Mouse (Mus musculus) heart, adult 8-10 months (tissue): ENCODE measurements around the gene Homer2. TPM values are rescaled to one million over a fixed set of nuclear protein-coding genes. Genes with fewer than 3 reads are reported as not detected.

Experiments used
- DNase-seq: peaks from one replicate; pipeline ENCODE4 v3.0.0; 2022; ENCODE audit warnings: low spot score
- total RNA-seq, 4 experiments: library from RNA; stranded (reverse); gene quantifications; 2 replicates each; pipeline ENCODE4 v1.2.4; 2022

Homer2 gene
- total RNA-seq, 4 experiments from 2014 or later, result 87.9 to 110 (median 104) TPM

DNA sequence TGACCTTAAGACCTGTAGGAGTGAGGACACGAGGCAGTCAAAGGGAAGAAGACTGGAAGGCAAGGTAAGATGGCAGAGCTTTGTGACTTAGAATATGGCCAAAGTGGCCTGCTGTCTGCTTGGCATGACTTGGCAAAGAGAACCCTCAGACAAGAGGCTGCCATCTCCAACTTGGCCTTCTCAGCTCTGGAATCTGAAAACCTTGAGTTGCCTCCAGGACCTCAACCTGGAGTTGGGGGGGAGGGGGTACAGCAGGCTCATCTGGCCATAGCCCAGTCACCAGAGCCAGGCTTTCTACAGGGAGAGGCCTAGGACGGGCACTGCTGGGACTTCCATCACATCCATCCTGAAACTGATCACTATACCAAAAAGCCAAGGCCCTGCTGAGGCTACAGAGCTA lies 55.0 kb downstream of the Homer2 start:
- DNase-seq, result no peak

DNA sequence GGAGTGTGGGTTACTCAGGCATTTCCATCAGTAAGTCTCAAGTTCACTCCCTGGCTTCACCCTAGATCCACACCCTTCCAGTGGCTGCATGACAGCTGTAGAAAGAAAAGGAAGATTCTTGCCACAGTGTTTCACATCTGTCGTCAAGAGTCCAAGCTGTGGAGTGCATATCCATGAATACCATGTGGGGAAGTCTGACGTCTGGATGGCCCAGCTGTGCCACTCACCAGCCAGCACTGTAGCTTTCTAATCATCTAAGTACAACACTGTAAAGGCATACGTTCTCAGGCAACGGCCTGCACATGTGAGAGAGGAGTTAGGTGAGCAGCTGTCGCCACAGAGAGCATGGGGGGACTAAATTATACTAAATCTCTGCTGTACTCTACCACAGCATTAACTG lies 56.0 kb downstream of the Homer2 start:
- no peak for DNase-seq

DNA sequence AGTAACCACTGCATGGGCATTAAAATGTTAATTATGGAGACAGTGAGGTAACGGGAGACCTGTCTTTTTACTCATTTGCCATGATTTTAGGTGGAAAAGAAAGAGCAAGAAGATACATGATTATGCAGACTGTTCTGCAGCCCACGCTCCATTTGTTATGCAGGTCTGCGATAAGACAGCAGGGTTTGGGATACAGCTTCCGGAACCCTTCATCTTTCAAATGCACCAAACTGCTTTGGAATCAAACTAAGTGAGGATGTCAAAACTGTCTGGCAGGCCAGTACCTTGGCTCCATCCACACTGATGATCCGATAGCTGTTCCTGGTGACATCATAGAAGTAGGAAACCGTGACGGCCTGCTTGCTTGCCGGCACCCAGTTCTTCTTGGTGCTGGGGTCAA lies 58.1 kb downstream of the Homer2 start:
- DNase-seq, result no peak

DNA sequence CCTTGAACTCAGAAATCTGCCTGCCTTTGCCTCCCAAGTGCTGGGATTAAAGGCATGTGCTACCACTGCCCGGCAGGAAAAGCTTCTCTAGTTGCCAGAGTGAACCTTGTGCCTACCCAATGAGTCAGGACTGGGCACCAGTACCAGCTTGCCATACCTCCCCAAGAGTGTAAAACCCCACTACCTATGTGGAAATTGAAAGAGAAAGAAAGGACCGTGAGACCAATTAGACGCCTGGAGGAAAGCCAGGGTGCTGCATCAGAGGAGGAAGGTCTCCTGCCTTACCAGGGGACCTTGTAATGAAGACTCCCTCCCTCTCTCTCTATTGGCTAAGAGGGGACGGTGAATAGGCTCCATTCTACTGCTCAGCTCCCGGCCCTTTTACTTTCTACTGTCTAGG lies 59.4 kb downstream of the Homer2 start:
- no peak for DNase-seq

DNA sequence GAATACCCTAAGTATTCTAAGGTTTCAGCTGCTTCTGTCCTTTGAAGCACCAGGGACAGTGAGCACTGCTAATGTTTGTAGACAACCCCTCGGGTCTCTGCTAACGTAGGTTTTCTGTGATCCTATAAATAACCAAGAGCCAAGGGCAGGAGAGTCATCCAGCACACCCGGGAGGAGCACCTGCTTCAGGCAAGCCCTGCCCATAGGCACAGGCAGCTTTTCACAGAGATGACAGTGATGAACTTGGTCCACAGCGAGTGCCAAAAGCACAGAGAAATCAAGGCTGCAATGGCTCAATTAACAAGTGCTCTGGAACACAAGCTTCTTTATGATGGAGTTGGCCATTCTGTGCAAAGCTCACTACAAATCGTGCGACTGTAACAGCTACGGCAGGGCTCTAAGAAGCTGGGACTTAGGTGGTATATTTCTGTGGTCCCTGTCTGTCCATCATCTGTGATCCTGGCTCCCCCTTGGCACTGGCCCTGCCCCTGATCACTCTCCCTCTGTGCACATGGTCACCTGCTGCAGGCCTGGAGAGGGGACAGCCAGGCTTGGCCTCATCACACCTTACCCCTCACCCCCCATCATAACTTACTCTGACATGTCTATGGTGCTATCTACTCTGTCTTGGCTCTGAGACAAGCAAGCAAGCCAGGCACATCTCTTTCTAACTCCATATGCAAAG lies 62.6 kb downstream of the Homer2 start:
- DNase-seq, result no peak

DNA sequence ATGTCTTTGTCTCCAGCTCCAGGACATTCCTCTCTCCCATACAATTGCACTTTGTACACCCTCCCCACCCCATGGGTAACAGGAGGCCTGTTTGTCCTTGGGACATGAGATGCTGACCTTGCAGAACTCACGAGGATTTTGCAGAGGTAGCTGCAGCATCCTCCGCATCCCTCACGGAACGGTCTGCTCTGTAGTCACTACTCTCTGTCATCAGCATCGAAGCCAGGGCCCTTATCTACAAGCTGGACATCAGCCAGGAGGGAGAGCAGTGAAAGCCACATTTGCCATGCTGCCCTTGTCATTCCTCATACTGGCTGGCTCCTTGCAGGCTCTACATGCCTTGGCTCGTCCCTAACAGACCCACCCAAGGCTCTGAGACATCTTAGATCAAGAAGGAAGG lies 66.2 kb downstream of the Homer2 start:
- DNase-seq, result peak; percentile 19

DNA sequence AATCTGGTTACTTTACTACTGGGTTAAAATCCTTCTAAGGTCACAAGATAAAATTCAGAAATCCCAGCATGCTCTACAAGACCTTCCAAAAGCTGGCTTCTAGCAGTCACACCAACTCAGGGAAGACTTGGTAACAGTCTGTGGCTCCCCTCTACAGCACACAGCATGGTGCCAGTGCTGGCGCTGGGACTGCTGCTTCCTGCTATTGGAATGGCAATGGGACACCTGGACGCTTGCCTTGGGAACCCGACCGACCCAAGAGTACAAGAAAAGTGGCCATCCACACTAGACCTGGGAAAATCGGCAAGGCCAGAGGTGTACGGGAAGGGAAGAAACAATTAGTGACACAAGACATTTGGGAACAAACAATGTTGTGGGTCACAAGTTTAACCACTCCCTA lies 74.7 kb downstream of the Homer2 start:
- DNase-seq, result no peak

DNA sequence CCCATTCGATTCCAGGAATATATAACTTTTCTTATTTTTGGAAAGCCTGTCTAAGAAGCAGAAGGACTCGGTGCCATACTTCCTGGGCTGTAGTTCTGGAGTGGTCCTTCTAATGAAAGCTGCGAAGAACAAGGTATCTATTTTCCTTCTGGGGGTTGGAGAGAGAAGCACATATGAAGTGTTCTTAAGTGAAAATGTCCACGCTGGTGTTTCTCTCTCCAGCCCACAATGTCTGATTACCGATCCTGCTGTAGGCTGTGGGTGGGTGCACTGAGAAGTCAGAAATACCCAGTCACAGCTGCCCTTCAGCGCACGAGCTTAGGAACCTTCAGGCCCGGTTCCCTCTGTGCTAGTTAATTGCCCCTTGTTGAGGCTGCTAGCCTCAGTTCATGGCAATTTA lies 76.1 kb downstream of the Homer2 start:
- DNase-seq, result no peak

DNA sequence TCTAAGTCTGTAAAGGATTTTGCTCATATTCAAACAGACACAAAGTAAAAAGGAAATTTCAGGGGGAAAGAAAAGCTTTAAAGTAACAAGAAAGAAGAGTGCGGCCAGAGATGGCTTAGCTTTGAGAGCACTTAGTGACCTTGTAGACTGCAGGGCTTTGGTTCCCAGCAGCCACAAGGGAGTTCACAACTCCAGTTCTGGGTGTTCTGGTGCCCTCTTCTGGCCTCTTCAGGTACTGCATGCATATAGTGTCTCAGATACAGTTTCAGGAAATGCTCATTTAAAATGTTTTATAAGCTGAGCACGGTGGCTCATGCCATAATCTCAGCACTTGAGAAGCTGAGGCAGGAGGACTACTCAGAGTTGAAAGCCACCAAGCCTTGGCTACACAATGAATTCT lies 80.9 kb downstream of the Homer2 start:
- no peak for DNase-seq

DNA sequence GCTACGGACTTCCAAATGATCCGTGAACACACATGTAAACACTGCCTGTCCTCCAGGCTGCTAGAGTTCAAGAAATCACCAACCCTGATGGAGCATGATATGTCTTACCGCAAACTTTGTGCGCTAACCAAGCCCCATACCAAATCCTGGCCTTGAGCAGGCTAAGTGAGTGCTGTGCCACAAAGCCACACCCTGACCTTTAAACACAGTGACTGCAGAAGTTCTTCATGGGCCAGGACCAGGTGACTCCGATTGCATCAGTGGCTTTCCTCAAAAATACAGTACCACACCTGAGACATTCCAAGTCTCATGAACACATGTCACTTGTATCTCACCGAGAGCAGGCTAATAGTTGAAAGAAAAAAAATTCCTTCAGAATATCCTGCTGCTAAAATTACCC lies 83.6 kb downstream of the Homer2 start:
- DNase-seq, result no peak

DNA sequence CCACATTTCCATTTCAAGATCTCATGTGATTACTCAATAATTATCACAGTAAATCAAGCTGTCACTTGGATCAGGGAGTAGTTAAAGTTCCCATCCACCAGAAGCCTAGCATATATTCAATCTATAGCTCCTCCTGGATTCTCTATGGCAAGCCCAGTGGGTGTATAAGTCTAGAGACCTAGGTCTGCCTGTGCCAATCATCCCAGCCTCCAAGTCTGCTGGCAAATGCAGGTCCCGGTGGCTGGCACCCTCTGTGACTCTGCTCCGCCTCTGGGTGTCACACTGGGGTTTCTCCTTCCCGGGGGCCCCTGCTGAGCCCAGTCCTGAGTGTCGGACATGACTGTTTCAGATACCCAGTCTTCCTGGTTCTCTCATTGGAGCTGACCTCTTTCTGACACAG lies 84.5 kb downstream of the Homer2 start:
- DNase-seq, result no peak

DNA sequence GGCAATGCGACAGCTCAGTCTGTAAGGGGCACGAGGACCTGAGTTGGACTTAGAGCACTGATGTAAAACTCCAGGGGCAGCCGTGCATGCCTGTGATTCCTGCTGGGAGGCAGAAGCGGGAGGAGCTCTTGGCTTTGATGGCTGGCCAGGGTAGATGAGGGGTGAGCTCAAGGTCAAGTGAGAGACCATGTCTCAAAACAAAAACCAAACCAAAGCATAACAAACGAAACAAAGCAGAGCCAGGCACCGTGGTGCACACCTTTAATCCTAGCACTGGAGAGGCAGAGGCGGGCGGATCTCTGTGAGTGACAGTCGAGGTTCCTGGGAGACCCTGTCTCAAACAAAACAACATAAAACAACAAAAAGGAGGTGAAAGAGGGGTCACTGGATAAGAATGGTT lies 92.3 kb downstream of the Homer2 start:
- DNase-seq, result no peak

DNA sequence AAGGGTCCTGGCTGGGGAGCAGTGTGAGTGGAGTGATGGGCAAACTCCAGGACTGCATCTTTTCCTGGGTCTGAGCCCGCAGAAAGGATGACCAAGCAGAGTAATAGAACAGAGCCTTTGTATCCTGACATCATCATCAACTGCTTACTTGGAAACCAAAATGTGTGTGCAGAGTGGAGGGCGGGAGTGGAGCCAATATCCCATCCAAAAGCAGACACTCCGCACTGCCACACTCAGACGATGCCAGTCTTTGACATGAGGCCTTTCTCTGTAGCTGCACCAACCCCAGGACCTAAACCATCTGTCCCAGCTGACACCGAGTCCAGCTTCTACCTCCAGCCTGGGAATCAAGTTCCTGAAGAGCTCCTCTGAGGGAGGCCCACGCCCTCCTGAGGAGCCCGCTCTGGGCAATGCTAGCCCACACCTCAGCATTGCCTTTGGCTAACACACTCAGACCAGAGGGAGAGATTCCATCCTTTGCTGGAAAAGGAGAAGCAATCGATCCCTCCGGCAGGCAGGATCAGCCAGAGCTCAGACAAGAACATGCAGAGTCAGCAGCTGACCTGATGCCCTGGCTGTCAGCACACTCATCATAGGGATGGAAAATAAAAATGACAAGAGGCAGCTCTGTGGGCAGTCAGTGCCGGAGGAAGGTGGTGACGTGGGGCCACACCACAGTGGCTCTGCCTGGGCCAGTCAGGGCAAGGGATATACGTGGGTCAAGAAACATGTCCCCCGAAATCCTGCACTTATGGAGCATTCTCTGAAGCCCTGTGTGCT lies 94.3 kb downstream of the Homer2 start:
- DNase-seq, result no peak

DNA sequence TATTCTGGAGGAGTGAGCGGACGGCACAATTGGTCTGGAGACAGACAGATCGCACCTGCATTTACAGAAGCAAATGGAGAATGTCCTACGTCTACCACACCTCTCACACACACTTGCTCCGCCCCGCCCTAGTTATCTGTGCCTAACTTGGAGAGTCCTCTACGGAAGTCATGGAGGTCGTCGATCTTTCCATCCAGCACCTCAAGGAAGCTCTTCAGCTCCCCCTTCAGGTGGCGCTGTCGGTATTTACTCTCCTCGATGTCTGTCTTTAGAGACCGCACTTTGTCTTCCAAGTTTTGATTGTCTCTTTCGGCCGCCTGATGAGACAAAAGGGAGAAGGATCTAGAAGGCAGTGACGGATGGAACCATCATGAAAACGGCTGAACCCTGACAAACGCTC lies 97.2 kb downstream of the Homer2 start:
- no peak for DNase-seq

DNA sequence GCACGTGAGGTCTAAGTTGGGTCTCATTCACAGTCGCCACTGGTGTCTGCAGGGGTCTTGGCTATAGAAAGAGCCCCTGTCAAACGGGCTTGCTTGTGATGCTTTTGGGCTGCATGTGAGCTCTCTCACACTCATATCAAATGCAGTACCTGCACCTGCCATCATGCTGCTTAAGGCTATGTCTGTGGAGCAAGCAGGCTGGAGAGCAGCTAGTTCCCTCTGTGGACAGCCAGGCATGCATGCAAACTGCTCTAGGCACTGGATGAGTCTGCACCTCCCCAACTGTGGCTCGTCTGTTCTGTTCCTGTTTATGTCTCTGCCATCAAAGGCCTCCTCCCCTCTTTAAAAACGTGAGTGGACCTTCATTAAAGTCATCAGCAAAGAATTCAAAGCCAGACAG lies 100.9 kb downstream of the Homer2 start:
- DNase-seq, result no peak

DNA sequence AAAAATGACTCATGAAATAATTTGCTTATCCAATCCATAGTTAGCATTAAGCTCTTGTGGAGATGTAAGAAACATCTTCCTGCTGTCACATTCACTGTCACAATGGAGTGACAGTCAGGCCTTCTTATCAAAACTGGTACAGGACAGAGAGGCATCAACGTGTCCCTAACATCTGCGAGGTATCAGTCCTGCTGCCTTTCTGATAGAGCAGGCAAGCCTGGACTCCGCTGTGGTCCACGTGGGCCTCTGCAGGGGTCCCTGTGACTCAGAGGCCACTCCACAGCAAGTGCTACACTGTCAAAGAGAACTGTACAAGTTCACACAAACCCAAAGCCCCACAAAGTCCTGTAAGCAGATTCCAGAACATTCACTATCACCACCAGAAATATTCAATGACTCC lies 101.8 kb downstream of the Homer2 start:
- DNase-seq, result no peak

DNA sequence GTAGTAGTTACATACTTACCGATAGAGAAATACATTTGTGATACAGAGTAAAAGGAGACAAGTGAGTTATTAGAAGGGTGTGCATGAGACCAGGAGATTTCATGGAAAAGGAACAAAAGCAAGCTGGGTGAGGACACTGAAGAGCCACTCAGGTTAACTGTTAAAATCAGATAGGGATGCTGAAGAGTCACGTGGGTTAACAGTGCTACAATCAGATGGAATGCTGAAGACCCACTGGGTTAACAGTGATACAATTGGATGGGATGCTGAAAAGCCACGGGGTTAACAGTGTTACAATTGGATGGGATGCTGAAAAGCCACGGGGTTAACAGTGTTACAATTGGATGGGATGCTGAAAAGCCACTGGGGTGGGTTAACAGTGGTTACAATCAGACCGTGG lies 102.3 kb downstream of the Homer2 start:
- no peak for DNase-seq

DNA sequence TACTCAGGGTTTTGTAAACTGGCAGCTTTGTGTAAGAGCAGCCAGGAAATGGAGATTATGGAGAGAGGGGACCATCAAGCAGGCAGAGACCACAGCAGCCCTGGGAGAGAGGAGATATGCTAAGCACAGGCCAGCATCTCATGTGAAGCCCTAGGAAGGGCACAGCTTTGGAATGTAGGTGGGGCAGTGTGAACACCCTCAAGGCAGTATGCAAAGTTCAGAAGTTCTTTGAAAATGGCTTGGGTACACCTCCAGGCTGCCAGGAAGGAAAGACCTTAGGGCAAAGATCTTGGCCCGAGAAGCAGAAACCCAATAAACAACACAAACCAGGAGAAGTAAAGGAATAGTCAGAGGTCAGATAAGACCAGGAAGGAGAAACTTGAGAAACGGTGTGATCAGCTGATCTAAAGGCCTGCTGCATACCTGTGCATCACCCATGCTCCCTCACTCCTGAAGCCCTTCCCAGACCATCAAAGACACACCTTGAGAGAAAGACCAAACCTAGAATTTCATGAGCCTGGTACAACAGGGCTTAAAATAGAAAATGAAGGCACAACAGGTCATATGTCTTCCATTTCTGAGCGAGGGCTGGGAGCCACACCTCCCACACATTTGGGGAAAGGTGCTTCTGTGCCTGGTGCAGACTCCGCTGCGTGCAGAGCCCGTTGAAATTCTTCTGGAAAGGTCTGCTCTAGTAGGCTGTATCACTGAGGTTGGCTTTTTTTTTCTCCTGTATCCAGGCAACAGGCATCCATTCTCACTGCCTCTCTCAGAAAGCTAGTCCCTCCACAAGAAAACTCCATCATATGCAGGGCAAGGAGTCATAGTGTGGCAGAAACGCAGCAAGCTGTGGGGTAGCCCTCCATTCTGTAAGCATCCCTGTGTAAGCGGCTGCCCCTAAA lies 107.7 kb downstream of the Homer2 start:
- no peak for DNase-seq

DNA sequence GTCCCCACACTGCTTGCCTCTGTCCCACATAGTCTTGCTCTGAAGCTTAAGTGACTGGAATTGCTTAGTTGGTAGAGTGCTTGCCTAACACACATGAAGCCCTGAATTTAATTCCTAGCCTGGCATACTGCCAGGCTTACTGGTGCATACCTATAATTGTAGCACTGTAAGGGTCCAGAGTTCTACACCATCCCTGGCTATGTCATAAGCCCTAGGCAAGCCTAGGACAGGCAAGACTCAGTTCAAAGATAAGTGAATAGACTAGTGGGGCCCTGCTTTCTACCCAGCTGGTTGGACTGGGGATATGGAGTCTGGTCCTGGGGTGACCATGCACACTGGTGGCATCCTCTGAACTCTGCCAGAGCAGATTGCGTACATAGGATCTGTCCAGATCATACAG lies 109.7 kb downstream of the Homer2 start:
- no peak for DNase-seq

DNA sequence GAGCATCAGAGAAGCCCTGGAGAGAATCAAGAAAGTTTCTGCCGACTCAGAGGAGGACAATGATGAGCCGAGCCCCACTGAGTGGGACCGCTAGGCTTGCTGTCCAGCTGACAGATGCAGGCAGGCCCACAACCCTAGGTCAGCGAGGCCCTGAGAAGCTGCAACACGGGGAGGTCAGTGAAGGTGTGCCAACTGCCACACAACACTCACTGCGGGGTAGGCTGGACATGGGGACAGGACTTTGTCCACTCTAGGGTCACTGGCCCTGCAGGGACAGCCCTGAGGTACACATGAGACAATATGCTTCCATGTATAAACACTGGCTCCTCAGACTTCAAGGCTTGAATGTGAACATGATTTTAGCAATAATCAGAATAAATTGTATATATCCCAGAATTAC lies 111.2 kb downstream of the Homer2 start:
- no peak for DNase-seq

DNA sequence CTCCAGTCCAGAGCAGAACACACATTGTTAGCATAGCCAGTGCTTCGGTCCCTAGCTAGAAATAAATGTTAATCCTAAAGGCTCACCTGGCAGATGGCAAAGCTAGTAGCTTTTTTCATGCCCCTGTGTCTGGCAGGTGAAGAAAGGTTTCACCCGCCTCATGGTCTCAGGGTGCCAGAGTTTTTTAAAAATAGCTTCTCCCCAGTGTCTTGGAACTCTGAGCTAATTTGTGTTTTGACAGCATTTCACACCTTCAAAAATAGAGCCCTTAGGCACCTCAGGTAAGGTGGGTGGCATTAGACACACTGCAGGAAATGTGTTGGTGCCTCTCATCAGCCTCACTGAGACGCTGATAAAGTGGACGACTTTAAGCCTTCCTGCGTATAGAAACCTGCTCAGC lies 112.3 kb downstream of the Homer2 start:
- DNase-seq, result no peak

DNA sequence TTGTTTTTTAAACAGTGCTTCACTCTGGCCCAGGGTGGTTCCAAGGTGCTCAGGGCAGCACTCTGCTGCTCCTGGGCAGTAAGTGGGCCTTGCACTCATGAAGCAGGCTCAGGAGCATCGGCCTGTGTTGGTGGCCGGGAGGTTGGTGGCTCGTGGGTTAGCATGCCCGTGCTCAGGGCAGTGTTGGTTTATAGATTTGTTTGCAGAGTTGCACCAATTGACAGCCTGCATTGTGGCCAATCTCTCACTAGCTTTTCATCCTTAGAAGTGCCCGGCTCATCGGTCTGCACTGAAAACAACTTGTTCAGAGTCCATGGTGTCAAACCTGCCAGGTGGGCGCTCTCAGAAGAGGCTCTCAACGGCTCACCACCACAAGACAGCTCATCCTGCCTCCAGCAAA lies 113.9 kb downstream of the Homer2 start:
- DNase-seq, result no peak

DNA sequence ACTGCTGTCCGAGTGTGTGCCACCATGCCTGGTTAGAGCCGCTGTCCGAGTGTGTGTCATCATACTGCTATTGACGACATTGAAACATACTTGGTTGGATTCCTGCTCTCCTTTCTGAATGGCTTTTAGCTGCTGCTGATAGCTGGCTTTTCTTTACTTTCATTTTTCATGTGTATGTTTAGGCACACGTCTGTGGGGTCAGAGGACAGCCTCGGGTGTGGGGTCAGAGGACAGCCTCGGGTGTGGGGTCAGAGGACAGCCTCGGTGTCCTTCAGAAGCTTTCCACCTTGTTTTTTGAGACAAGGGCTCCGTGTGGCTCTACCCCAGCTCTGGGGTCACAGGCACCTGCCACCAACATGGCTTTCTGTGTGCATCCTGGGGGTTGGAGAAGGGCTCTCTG lies 114.6 kb downstream of the Homer2 start:
- DNase-seq, result no peak
